Mouse (Mus musculus) hindbrain, embryonic 14.5 days (tissue): ENCODE results near the gene Ccdc61. TPM values are rescaled to one million over a fixed set of nuclear protein-coding genes. Genes with fewer than 3 reads are reported as not detected.
A peak's percentile ranks its signal among the peaks of the same experiment; 100 is the strongest.

Experiments
- ATAC-seq: fragments of 200-750 bp; cut with Nextera tagmentation; 2 replicates; pipeline ENCODE4 v1.8.0; 2017; ENCODE audit warnings: moderate number of reproducible peaks, mild to moderate bottlenecking, moderate TSS enrichment, moderate library complexity; ENCODE audit not compliant: low FRiP score
- DNase-seq: peaks from one replicate; pipeline ENCODE4 v3.0.0-alpha.2; 2015; ENCODE audit warnings: low spot score
- H3K27ac ChIP-seq: fragments of 300-500 bp; sonication (generic); 2 replicates; pipeline ENCODE4 v1.5.1; 2014; ENCODE audit warnings: mild to moderate bottlenecking, moderate library complexity
- H3K27me3 ChIP-seq: fragments of 300-500 bp; sonication (generic); 2 replicates; pipeline ENCODE4 v1.6.1; 2014; ENCODE audit warnings: mild to moderate bottlenecking, low read length, mixed read lengths; ENCODE audit not compliant: control insufficient read depth, insufficient read depth
- H3K36me3 ChIP-seq: fragments of 300-500 bp; sonication (generic); replicated peaks from 2 replicates; pipeline ENCODE4 v1.6.1; 2014; ENCODE audit not compliant: control insufficient read depth, insufficient read depth
- H3K4me1 ChIP-seq: fragments of 300-500 bp; sonication (generic); replicated peaks from 2 replicates; pipeline ENCODE4 v1.6.1; 2014; ENCODE audit warnings: antibody characterized with exemption, low read length, mixed read lengths; ENCODE audit not compliant: control insufficient read depth, insufficient read depth
- H3K4me2 ChIP-seq: fragments of 300-500 bp; sonication (generic); replicated peaks from 2 replicates; pipeline ENCODE4 v1.6.1; 2014; ENCODE audit warnings: mild to moderate bottlenecking, moderate library complexity
- H3K4me3 ChIP-seq: fragments of 300-500 bp; sonication (generic); replicated peaks from 2 replicates; pipeline ENCODE4 v1.5.1; 2014; ENCODE audit warnings: mild to moderate bottlenecking, low read length
- H3K9ac ChIP-seq: fragments of 300-500 bp; sonication (generic); 2 replicates; pipeline ENCODE4 v1.6.1; 2014
- H3K9me3 ChIP-seq: fragments of 300-500 bp; sonication (generic); 2 replicates; pipeline ENCODE4 v1.6.1; 2016; ENCODE audit warnings: low read length; ENCODE audit not compliant: control insufficient read depth
- WGBS: fragments of 180-500 bp; shearing (Covaris S2); extraction: QIAGEN DNeasy Blood & Tissue Kit; methylation state at CpG from one replicate; pipeline ENCODE4 v1.1.7; 2014; 5-methylcytosine and 5-hydroxymethylcytosine counted together
- polyA plus RNA-seq: library from polyadenylated mRNA; unstranded; fragments of >200 nt; fragmentation: Nextera tagmentation; extraction: Ambion mirVana; gene quantifications from 2 replicates; pipeline ENCODE4 v1.2.1, GENCODE M21; 2014

Ccdc61 gene
- polyA plus RNA-seq, 1 experiment from 2014 or later: 23.9 TPM

DNA sequence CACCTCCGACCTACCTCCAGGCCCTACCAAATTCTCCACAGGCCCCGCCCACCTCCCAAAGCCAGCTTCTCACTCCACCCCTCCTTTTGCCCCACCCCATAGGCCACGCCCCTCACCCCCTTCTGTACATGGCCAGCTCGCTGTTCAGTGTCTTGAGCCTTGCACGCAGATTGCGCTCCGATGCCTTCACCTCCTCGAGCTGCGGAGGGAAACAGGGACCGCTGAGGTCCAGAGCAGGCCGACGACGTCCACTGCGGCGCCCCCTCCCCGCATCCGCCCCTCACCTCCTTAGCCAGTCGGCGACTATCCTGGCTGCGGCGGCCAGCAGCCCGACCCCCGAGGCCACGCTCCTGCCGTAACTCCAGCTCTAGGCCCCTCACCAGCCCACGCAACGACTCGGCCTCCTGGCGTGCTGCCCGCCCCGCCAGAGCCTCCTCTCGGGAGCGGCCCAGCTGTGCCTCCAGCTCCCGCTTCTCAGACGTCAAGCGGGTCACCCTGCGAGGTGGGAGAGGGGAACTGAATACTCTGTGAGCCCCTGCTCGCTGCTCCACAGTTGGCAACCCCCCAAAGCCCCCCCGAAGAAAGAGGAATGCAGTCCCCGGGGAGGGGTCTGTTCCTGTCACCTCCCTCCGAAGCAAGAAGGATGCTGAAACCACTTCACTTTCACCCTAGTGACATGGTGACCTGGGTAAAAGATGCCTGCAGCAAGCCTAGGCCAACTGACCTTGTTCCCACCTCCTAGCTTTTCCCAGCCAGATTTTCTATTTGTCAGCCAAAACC is 16.4 kb downstream of the Ccdc61 start:
- ATAC-seq (peak; percentile 26; the same call in 1 of the 2 replicates), DNase-seq (peak; percentile 31)
- WGBS: under 1% methylated on average over 40 of the region's 41 CpGs
- H3K4me1 ChIP-seq: peaks cover 14% of the 10 kb centered on the region
- H3K9ac ChIP-seq: peak overlapping the region; percentile 58
- H3K9me3 ChIP-seq: no peaks in the 10 kb centered on the region
- H3K36me3 ChIP-seq: no peaks in the 10 kb centered on the region
- H3K4me3 ChIP-seq: peak overlapping the region; percentile 36
- no peaks in the 10 kb centered on the region for H3K27me3 ChIP-seq
- 0 out of 2 replicates have a peak overlapping the region, but pooled peaks have one; percentile 22 for H3K27ac ChIP-seq
- peak overlapping the region; percentile 87 for H3K4me2 ChIP-seq

DNA sequence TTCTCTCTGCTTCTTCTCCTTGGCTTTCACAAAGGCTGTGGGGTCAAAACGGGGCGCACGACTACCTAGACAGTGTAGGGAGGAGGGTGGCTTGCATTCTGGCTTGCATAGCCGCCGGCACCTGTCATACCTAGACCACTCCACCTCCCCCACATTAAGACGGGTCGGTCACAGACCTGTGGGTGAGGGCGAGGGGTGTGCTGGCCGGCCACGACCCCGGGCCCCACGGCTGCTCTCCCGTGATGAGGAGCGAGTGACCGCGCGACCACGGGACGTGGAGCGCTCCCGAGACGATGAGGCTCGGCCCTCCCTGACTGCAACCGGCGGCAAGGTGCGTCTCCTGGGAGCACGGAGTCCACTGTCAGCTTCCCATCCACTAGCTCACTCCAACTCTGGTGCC is 17.2 kb downstream of the Ccdc61 start:
- no peak for DNase-seq
- no peak overlapping the region for H3K27ac ChIP-seq

DNA sequence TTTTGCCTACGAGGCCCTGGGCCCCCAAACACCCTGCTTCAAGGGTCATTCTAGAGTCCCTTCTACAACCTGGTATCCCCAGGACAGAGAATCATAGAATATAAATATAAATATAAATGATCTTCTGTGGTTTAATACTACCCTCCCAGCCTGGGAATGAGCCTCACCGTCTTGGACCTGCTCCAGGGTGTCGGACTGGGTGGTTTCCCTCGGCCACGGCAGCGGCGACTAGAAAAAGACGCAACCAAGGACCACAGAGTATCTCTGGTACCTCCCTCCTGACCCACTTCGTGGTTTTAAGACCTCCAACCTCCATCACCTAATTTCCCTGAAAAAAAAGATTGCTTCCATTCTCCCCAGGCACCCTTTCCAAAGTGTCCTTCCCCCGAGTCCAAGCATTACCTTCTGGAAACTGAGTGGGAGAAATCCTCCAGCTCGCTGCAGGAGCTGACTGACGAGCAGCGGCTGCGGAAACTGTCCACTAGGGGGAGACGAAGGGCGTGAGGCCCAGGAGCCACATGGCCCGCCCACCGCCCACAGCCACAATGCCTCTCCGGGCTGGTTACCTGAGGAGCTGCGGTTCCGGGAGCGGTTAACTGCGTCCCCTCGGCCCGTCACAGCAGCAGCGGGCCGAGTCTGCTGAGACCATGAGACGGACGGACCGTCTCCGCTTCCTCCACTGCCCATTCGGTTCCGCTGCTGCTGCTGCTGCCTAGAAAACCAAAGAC is 18.2 kb downstream of the Ccdc61 start:
- peaks cover 14% of the 10 kb centered on the region for H3K4me1 ChIP-seq
- H3K9me3 ChIP-seq: no peaks in the 10 kb centered on the region
- no peaks in the 10 kb centered on the region for H3K36me3 ChIP-seq
- H3K9ac ChIP-seq: peak overlapping the region; percentile 58
- H3K4me3 ChIP-seq: peak overlapping the region; percentile 36
- WGBS: 22% methylated on average over 33 of the region's 33 CpGs
- ATAC-seq (peak; percentile 67), DNase-seq (peak; percentile 93)
- H3K27ac ChIP-seq: no peak overlapping the region
- no peaks in the 10 kb centered on the region for H3K27me3 ChIP-seq
- peak overlapping the region; percentile 87 for H3K4me2 ChIP-seq

More for the DNA sequence above, 17.2 kb downstream of the Ccdc61 start:
- Histone ChIP-seq H3K36me3 (no peaks in the 10 kb centered on the region), H3K9me3 (no peaks in the 10 kb centered on the region), H3K4me2 (peak overlapping the region; percentile 87), H3K4me3 (peak overlapping the region; percentile 36), H3K4me1 (peaks cover 14% of the 10 kb centered on the region), H3K9ac (peak overlapping the region; percentile 58), H3K27me3 (no peaks in the 10 kb centered on the region)
- peak; percentile 32; the same call in 1 of the 2 replicates for ATAC-seq
- WGBS: 32% methylated on average over 26 of the region's 27 CpGs

DNA sequence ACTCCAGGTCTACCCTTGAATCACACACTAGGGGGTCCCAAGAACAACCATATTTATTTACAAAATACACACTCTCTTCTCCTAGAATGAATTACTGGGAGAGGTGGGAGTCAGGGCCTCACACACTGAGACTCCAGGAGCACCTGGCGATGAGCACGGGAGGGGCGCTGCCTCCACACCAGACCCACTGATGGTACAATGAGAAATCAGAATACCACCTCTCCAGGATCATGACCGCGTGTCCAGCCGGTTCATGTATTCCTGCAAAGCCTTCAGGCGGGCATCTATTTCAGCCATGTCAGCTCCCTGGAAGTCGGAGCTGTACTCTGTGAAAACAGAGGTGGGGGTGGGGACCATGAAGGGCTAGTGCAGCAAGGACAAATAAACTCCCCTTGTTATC is 19.4 kb downstream of the Ccdc61 start:
- H3K9ac ChIP-seq: no peak overlapping the region
- no peak overlapping the region for H3K4me3 ChIP-seq
- no peaks in the 10 kb centered on the region for H3K27me3 ChIP-seq
- no peak overlapping the region for H3K27ac ChIP-seq
- ATAC-seq (no peak), DNase-seq (no peak)
- no peaks in the 10 kb centered on the region for H3K36me3 ChIP-seq
- WGBS: 93% methylated on average over 8 of the region's 8 CpGs
- H3K4me1 ChIP-seq: peaks cover 14% of the 10 kb centered on the region
- H3K9me3 ChIP-seq: no peaks in the 10 kb centered on the region
- H3K4me2 ChIP-seq: no peak overlapping the region

DNA sequence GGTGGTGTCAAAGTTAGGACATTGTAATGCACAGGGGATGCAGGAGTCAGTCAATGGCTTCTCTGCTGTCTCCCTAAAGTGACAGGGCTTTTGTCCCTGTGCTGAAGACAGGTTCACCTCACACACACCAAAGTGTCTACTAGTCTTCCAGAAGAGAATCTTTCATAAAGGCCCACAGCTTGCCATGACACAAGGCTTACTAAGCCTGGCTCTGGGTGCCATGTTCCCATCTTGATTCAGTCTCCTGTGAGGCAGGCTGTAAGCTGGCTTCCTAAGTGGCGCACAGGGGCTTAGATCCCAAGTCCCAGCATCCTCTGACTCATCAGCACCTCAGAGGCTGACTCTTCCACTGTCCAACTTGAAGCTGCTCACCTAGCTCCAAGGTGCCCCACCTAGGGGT is 23.3 kb downstream of the Ccdc61 start:
- Histone ChIP-seq H3K9ac (no peak overlapping the region), H3K27me3 (no peaks in the 10 kb centered on the region), H3K27ac (no peak overlapping the region), H3K4me1 (no peaks in the 10 kb centered on the region), H3K4me3 (no peak overlapping the region), H3K36me3 (no peaks in the 10 kb centered on the region), H3K4me2 (no peak overlapping the region), H3K9me3 (no peaks in the 10 kb centered on the region)
- DNase-seq: no peak
- no peak for ATAC-seq
- WGBS: 95% methylated on average over 1 of the region's 1 CpGs

DNA sequence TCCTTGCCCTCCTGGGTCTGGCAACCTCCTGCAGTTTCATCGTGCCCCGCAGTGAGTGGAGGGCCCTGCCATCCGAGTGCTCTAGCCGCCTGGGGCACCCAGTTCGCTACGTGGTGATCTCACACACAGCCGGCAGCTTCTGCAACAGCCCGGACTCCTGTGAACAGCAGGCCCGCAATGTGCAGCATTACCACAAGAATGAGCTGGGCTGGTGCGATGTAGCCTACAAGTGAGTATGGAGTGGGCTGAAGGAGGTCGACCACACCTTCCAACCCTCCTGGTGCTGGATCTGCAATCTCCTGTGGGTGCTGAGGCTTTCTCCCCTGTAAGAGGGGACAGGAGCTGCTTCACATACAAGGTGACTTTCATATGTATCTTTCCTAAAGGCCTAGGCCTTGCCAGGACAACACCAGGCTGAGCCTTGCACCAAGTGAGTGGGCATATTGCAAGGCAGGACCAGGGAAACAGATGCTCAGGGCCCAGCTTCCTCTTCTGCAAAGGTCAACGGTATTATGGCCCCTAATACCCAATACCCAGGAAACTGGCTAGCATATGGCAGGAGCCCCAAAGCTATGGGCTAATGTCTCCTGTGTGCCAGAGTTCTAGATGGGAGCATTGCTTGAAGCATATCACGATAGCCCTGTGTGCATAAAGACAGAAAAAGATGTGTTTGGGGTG is 25.3 kb downstream of the Ccdc61 start:
- H3K4me3 ChIP-seq: no peak overlapping the region
- 0 out of 2 replicates have a peak overlapping the region, but pooled peaks have one; percentile 26 for H3K27ac ChIP-seq
- 59% methylated on average over 13 of the region's 13 CpGs for WGBS
- H3K36me3 ChIP-seq: no peaks in the 10 kb centered on the region
- ATAC-seq: no peak
- DNase-seq: no peak
- no peaks in the 10 kb centered on the region for H3K4me1 ChIP-seq
- no peaks in the 10 kb centered on the region for H3K9me3 ChIP-seq
- H3K4me2 ChIP-seq: no peak overlapping the region
- H3K27me3 ChIP-seq: no peaks in the 10 kb centered on the region
- H3K9ac ChIP-seq: no peak overlapping the region

DNA sequence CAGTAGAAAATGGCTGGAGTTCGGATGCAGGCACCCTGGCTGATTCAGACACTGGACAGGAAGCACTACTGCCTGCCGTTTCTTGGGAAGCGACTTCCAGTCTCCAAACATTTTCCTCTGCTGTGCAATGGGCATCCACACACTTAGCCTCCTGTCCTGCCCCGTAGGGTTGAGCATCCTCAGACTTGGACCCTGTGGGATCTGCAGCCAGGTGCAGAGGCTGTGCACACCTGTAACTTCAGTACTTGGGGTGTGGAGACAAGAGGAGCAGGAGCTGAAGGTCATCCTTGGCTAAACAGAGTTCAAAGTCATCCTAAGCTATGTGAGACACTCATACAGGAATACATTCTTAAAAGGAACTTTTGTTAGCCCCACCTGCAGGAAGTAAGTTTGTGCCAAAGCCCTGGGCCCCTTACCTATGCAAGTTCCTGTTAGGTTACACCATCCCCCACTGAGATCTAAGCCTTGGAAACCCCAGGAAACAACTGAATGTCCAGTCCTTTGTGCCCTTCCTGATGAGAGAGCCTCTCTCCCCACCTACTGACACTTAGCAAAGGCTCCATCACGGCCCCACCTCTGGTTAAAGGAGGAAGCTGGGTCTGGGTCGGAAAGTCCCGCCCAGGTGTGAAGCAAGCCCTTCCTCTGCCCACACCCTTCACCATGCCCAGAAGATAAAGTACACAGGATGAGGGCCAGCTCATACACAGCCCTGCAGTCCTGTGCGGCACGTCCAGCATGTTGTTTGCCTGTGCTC is 26.0 kb downstream of the Ccdc61 start:
- no peak overlapping the region; the same call in 1 of the 2 replicates for H3K27ac ChIP-seq

DNA sequence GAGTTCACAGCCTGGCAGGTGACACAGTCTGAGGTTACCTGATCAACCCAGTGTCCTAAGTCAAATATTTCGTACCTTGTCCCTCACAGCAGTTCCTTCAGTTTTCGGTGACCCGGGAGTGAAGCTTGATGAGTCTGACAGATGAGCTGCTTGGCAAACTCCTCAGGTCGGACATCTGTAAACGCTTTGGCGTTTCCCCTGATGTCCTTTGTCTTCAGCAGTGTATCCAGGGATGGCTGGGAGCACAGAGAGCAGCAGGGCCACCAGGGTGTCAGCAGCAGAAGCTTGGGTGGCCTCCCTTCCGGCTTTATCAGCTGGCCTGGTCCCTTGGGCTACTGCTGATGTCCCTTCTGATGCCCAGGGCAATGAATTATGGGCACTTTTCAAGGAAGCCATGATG is 31.5 kb downstream of the Ccdc61 start:
- Histone ChIP-seq H3K36me3 (no peaks in the 10 kb centered on the region), H3K4me2 (no peak overlapping the region), H3K27me3 (no peaks in the 10 kb centered on the region), H3K9ac (no peak overlapping the region), H3K9me3 (no peaks in the 10 kb centered on the region), H3K4me1 (no peaks in the 10 kb centered on the region), H3K27ac (no peak overlapping the region), H3K4me3 (no peak overlapping the region)
- DNase-seq: no peak
- ATAC-seq: no peak
- 72% methylated on average over 7 of the region's 7 CpGs for WGBS

More for the DNA sequence above, 26.0 kb downstream of the Ccdc61 start:
- Histone ChIP-seq H3K4me2 (no peak overlapping the region), H3K4me1 (no peaks in the 10 kb centered on the region), H3K27me3 (no peaks in the 10 kb centered on the region), H3K4me3 (no peak overlapping the region), H3K9ac (no peak overlapping the region), H3K9me3 (no peaks in the 10 kb centered on the region), H3K36me3 (no peaks in the 10 kb centered on the region)
- ATAC-seq (no peak), DNase-seq (no peak)
- 68% methylated on average over 9 of the region's 9 CpGs for WGBS
